Mouse (Mus musculus) cortical plate, adult 2 months (tissue): ENCODE measurements around the gene Ddc. TPM values are rescaled to one million over a fixed set of nuclear protein-coding genes. Genes with fewer than 3 reads are reported as not detected.

Experiments used
- H3K27ac ChIP-seq: fragments of 200-500 bp; 2 replicates; pipeline ENCODE4 v1.5.1; 2012; ENCODE audit warnings: low read length, control low read depth, inconsistent platforms; ENCODE audit not compliant: insufficient read depth
- H3K4me1 ChIP-seq: fragments of 200-500 bp; 2 replicates; pipeline ENCODE4 v1.6.1; 2011; ENCODE audit warnings: low read length; ENCODE audit not compliant: control insufficient read depth, insufficient read depth
- H3K4me3 ChIP-seq: fragments of 200-500 bp; 2 replicates; pipeline ENCODE4 v1.5.1; 2011; ENCODE audit warnings: mild to moderate bottlenecking, low read length, control low read depth; ENCODE audit not compliant: insufficient read depth
- CTCF ChIP-seq: fragments of 200-500 bp; IDR thresholded peaks from 2 replicates; pipeline ENCODE4 v1.5.1; 2011; ENCODE audit warnings: mild to moderate bottlenecking, control low read depth, low read length; ENCODE audit not compliant: insufficient read depth; ENCODE audit errors: extremely low read depth
- POLR2A ChIP-seq: fragments of 200-500 bp; IDR thresholded peaks from 2 replicates; pipeline ENCODE4 v1.6.1; 2011; ENCODE audit warnings: mild to moderate bottlenecking, low read length, control low read depth; ENCODE audit not compliant: insufficient read depth; ENCODE audit errors: extremely low read depth
- polyA plus RNA-seq: library from polyadenylated mRNA; depleted of rRNA; stranded (reverse); fragments of >200 nt; gene quantifications from 2 replicates; pipeline ENCODE4 v1.2.3, GENCODE M21; 2012

Gene Ddc
- polyA plus RNA-seq, 1 experiment, result 7.4 TPM

DNA sequence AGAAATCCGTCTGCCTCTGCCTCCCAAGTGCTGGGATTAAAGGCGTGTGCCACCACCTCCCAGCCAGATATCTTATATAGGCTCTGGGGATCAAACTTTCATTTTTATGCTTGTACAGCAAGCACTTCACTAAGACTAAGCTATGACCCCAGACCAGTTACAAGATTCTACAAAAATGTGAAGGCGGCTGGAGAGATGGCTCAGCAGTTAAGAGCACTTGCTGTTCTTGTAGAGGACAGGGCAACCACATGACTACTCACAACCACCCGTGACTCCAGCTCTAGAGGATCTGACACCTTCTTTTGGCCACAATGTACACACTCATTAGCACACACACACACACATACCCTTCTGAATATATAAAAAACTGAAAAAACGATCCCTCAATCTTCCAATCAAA lies 93.5 kb downstream of the Ddc start:
- TF ChIP-seq POLR2A (no peak), CTCF (no peak)
- Histone ChIP-seq H3K4me1 (no peaks in the 10 kb centered on the region), H3K4me3 (no peak overlapping the region), H3K27ac (no peak overlapping the region)

- Histone ChIP-seq H3K27ac (no peak overlapping the region), H3K4me3 (no peak overlapping the region)
Observed at GRCm38 (mm10) chr11:11801067-11801466, 96.9 kb downstream of the Ddc start.

DNA sequence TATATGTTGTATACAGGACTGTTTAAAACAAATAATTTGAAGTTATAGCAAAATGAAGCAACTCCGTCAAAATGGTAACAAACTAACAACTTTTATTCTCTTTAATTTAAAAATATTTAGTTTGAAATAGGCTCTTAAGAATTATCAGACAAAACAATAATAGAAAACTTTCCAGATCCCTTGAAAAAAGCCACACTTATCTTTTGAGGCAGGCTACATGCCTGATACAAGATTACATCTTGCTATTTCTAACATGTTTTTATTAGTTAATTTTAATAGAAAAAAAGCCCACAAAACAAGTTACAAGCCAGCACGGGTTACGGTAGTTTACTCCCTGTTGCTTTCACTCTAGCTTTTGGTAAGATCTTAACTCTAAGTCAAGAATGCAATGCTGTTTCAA lies 97.6 kb downstream of the Ddc start:
- Histone ChIP-seq H3K27ac (no peak overlapping the region), H3K4me3 (no peak overlapping the region), H3K4me1 (no peaks in the 10 kb centered on the region)
- no peak for TF ChIP-seq POLR2A
- TF ChIP-seq CTCF, result no peak

More at GRCm38 (mm10) chr11:11801067-11801466, 96.9 kb downstream of the Ddc start:
- TF ChIP-seq CTCF, result no peak
- no peak for TF ChIP-seq POLR2A
- no peaks in the 10 kb centered on the region for H3K4me1 ChIP-seq

DNA sequence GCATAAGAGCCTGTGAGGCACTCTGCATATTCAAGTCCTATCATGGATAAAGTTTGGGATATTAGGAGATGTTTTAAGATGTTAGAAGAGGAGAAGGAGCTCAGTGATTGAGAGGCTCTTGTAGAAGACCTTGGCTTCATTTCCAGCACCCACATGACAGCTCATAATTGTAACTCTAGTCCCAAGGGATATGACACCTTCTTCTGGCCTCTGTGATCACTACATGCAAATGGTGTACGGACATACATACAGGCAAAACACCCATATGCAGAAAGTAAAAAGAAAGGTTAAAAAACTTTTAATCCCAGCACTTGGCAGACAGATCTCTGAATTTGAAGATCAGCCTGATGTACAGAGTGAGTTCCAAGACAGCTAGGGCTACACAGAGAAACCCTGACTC lies 99.3 kb downstream of the Ddc start:
- no peak overlapping the region for H3K4me3 ChIP-seq
- no peak for TF ChIP-seq CTCF
- no peak for TF ChIP-seq POLR2A
- no peak overlapping the region for H3K27ac ChIP-seq
- H3K4me1 ChIP-seq, result no peaks in the 10 kb centered on the region

DNA sequence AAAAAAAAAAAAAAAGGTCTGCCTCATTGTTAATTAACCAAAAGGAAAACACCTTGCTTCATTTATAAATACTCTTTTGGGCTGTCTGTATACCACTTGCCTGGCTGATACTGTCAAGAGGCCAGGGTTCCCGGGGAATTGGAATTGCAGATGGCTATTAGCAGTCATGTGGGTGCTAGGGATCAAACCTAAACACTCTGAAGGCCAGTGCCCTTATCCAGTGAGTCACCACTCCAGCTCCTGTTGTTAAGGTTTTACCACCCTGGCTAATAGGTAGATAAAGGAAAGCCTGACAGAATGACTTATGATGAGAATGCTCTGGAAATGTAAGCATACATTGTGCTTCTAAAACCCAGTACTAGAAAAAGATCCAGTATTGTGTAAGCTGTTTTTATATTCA lies 103.3 kb downstream of the Ddc start:
- TF ChIP-seq CTCF, result no peak
- TF ChIP-seq POLR2A, result no peak
- Histone ChIP-seq H3K27ac (no peak overlapping the region), H3K4me3 (no peak overlapping the region), H3K4me1 (no peaks in the 10 kb centered on the region)

GRCm38 (mm10) chr11:11788521-11788974 lies 109.4 kb downstream of the Ddc start:
- no peak overlapping the region for H3K4me3 ChIP-seq

DNA sequence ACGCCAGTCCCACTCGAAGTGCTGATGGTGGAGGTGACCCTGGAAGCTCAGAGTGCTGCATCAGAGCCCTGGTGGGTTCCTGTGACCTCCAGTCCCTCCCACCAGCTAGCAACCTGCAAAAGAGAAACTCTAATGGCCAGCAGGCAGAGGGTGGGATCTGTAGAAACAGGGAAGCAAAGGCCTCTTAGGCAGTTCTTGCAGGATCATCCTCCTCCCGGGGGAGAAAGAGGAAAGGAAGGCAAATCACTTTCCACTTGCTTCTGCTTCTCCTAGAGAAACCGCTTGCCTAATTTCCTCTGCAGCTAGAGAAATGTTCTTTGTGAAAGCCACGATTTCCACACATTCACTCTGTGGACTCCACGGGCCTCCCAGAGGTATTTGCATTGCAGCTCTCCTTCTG lies 112.5 kb downstream of the Ddc start:
- Histone ChIP-seq H3K4me3 (no peak overlapping the region), H3K4me1 (no peaks in the 10 kb centered on the region), H3K27ac (no peak overlapping the region)
- TF ChIP-seq POLR2A, result no peak
- TF ChIP-seq CTCF, result no peak

More at GRCm38 (mm10) chr11:11788521-11788974, 109.4 kb downstream of the Ddc start:
- Histone ChIP-seq H3K27ac (no peak overlapping the region), H3K4me1 (no peaks in the 10 kb centered on the region)
- peak; percentile 57 for TF ChIP-seq CTCF
- no peak for TF ChIP-seq POLR2A

GRCm38 (mm10) chr11:11781728-11782127 lies 116.2 kb downstream of the Ddc start:
- Histone ChIP-seq H3K4me3 (no peak overlapping the region), H3K4me1 (no peaks in the 10 kb centered on the region), H3K27ac (no peak overlapping the region)
- TF ChIP-seq POLR2A (no peak), CTCF (no peak)

DNA sequence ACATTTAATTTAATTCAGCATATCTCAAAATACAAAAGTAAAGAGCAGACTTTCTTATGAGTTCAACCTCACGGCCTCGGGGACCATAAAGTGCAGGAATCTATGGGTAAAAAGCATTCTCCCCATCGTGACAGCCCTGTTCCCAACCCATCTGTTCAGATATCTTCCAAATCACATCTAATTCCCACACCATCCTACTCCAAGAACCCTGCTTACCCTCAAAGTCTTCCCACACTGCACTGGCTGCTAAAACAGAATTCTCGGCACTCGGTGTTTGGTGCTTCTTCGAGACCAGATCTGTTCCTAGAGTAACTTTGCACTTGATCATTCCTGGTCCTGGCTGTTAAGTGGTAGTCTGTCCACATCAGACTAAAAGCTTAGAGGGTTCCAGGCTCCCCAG lies 119.6 kb downstream of the Ddc start:
- Histone ChIP-seq H3K4me3 (no peak overlapping the region), H3K4me1 (no peaks in the 10 kb centered on the region), H3K27ac (no peak overlapping the region)
- TF ChIP-seq POLR2A, result no peak

DNA sequence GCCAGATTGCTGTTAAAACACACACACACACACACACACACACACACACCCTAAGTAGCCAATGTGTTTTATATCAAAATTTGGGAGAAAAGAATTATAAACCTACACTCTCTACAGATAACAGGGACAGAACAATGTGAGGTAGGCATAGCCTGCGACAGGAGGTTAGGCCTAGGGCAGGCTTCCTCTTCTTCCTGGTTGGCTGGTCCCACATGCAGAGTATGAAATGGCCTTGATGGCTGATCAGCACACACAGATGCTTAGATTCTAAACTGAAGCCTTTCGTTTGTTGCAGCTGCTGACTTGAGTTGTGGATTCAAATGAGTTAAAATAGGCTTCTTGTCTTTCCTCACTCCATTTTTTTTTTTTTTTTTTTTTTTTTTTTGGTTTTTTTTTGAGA lies 120.1 kb downstream of the Ddc start:
- Histone ChIP-seq H3K4me3 (no peak overlapping the region), H3K4me1 (no peaks in the 10 kb centered on the region), H3K27ac (no peak overlapping the region)
- TF ChIP-seq POLR2A (no peak), CTCF (no peak)

- H3K4me1 ChIP-seq, result no peaks in the 10 kb centered on the region
- H3K27ac ChIP-seq, result no peak overlapping the region
- no peak overlapping the region for H3K4me3 ChIP-seq
- no peak for TF ChIP-seq CTCF
- no peak for TF ChIP-seq POLR2A
Observed at GRCm38 (mm10) chr11:11777246-11777645, 120.7 kb downstream of the Ddc start.
